Mouse (Mus musculus): ENCODE results near the gene Dhx30. TPM values are rescaled to one million over a fixed set of nuclear protein-coding genes. Genes with fewer than 3 reads are reported as not detected.
"Not testable (repeated sequence)": the region's sequence is repeated elsewhere in the genome, so short reads cannot be mapped to it uniquely, and the experiment has no call there.

The Dhx30 gene
- 161 and 164 TPM in 2 replicates for polyA plus RNA-seq (2014; fragmentation: Nextera tagmentation; extraction: Ambion mirVana)

DNA sequence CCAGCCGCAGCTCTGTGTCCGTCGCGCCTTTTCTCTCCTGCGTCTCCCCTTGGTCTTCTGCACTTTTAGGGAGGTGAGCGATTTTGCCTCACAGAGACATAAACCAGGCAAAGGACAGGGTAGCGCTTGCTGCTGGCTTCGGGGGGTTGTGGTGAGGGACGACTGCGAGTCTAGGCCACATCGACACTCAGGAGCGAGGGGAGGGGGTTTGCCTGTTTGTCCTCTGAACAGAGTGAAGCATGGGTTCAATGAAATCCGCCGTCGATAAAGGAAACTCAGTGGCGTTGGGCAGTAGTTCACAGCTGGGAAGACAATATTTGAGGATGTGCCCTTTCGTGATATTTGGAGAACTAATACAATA is at the start of gene Dhx30:
Dhx30 (minus strand) TSS at position 52 of the 361 bp plus-strand sequence.
- ATAC-seq (ENCODE audit: low FRiP score) (peak; percentile 27), DNase-seq (ENCODE audit: low spot score, missing footprints) (no peak)
- peak within 1 kb of the TSS; percentile 96 for H3K9ac ChIP-seq (ENCODE audit: low read length)
- H3K4me3 ChIP-seq (ENCODE audit: low read depth, low read length), result peak within 1 kb of the TSS; percentile 74
- H3K36me3 ChIP-seq (ENCODE audit: control insufficient read depth, insufficient read depth, low read length), result peaks cover 4% of the 10 kb centered on the region; the same call in 1 of the 2 replicates
- peak within 1 kb of the TSS; percentile 96 for H3K27ac ChIP-seq (ENCODE audit: low read depth, low read length)
- peak within 1 kb of the TSS; percentile 84 for H3K4me2 ChIP-seq
- peaks cover 10% of the 10 kb centered on the region for H3K4me1 ChIP-seq (ENCODE audit: control insufficient read depth, insufficient read depth, low read length)
- 1% methylated on average over 17 of the region's 17 CpGs for WGBS
- H3K9me3 ChIP-seq (ENCODE audit: control insufficient read depth, low read length), result no peaks in the 10 kb centered on the region
- H3K27me3 ChIP-seq (ENCODE audit: control insufficient read depth, insufficient read depth, low read length), result no peaks in the 10 kb centered on the region

DNA sequence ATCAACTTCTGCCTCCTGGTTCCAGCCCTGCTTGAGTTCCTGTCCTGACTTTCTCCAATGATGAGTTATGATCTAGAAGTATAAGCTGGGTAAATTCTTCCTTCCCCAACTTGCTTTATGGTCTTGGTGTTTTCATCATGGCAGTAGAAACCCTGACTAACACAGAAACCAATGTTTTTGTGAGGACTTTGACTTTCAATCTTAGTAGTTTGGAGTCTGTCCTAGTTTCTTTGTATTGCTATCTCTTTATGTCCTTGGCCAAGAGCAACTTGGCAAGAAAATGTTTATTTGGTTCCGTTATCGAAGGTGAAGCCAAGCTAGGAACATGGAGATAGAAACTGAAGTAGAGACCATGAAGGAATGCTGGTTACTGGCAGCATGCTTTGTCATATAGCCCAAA is 45.4 kb upstream of the Dhx30 start:
- no peak for ATAC-seq (ENCODE audit: low FRiP score)
- H3K4me2 ChIP-seq, result no peak overlapping the region
- no peak overlapping the region for H3K27ac ChIP-seq (ENCODE audit: low read depth, low read length)
- no peaks in the 10 kb centered on the region for H3K27me3 ChIP-seq (ENCODE audit: control insufficient read depth, insufficient read depth, low read length)
- H3K36me3 ChIP-seq (ENCODE audit: control insufficient read depth, insufficient read depth, low read length), result peaks cover 17% of the 10 kb centered on the region
- H3K4me1 ChIP-seq (ENCODE audit: control insufficient read depth, insufficient read depth, low read length), result no peaks in the 10 kb centered on the region
- no peaks in the 10 kb centered on the region for H3K9me3 ChIP-seq (ENCODE audit: control insufficient read depth, low read length)
- 100% methylated on average over 2 of the region's 2 CpGs for WGBS
- DNase-seq (ENCODE audit: low spot score, missing footprints), result no peak
- no peak overlapping the region for H3K9ac ChIP-seq (ENCODE audit: low read length)
- H3K4me3 ChIP-seq (ENCODE audit: low read depth, low read length), result no peak overlapping the region

DNA sequence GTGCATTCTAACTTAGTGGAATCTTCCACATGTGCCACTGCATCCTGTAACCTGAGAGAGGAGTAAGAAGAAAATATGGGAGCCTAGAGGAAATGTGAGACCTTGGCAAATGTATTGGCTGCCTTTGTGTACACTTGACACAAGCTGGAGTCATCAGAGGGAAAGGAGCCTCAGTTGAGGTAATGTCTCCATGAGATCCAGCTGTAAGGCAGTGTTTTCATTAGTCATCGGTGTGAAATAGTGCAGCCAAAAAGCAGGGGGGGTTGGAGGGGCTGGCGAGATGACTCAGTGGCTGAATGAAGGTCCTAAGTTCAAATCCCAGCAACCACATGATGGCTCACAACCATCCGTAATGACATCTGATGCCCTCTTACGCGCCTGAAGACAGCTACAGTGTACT is 44.8 kb upstream of the Dhx30 start:
- Histone ChIP-seq H3K9ac (ENCODE audit: low read length) (no peak overlapping the region), H3K27ac (ENCODE audit: low read depth, low read length) (no peak overlapping the region), H3K4me3 (ENCODE audit: low read depth, low read length) (no peak overlapping the region), H3K9me3 (ENCODE audit: control insufficient read depth, low read length) (no peaks in the 10 kb centered on the region), H3K36me3 (ENCODE audit: control insufficient read depth, insufficient read depth, low read length) (peaks cover 18% of the 10 kb centered on the region), H3K4me2 (no peak overlapping the region), H3K4me1 (ENCODE audit: control insufficient read depth, insufficient read depth, low read length) (no peaks in the 10 kb centered on the region), H3K27me3 (ENCODE audit: control insufficient read depth, insufficient read depth, low read length) (no peaks in the 10 kb centered on the region)
- ATAC-seq (ENCODE audit: low FRiP score) (no peak), DNase-seq (ENCODE audit: low spot score, missing footprints) (no peak)
- WGBS, result 97% methylated on average over 5 of the region's 5 CpGs

- ATAC-seq (ENCODE audit: low FRiP score); H3K9ac ChIP-seq (ENCODE audit: low read length); H3K4me1 ChIP-seq (ENCODE audit: control insufficient read depth, insufficient read depth, low read length); DNase-seq (ENCODE audit: low spot score, missing footprints); H3K27me3 ChIP-seq (ENCODE audit: control insufficient read depth, insufficient read depth, low read length); H3K27ac ChIP-seq (ENCODE audit: low read depth, low read length); H3K9me3 ChIP-seq (ENCODE audit: control insufficient read depth, low read length); H3K4me3 ChIP-seq (ENCODE audit: low read depth, low read length); H3K4me2 ChIP-seq: not testable (repeated sequence)
- H3K36me3 ChIP-seq (ENCODE audit: control insufficient read depth, insufficient read depth, low read length), result peaks cover 19% of the 10 kb centered on the region
- WGBS, result 97% methylated on average over 2 of the region's 2 CpGs
These were observed 42.9 kb upstream of the Dhx30 start for GRCm38 (mm10) chr9:110160486-110160885.

GRCm38 (mm10) chr9:110159036-110159435 is 41.4 kb upstream of the Dhx30 start:
- no peaks in the 10 kb centered on the region for H3K9me3 ChIP-seq (ENCODE audit: control insufficient read depth, low read length)
- peaks cover 17% of the 10 kb centered on the region for H3K36me3 ChIP-seq (ENCODE audit: control insufficient read depth, insufficient read depth, low read length)
- no peaks in the 10 kb centered on the region for H3K27me3 ChIP-seq (ENCODE audit: control insufficient read depth, insufficient read depth, low read length)
- WGBS, result 94% methylated on average over 1 of the region's 1 CpGs
- no peaks in the 10 kb centered on the region for H3K4me1 ChIP-seq (ENCODE audit: control insufficient read depth, insufficient read depth, low read length)
- no peak overlapping the region for H3K4me3 ChIP-seq (ENCODE audit: low read depth, low read length)
- H3K4me2 ChIP-seq, result no peak overlapping the region
- DNase-seq (ENCODE audit: low spot score, missing footprints), result no peak
- ATAC-seq (ENCODE audit: low FRiP score), result no peak
- no peak overlapping the region for H3K27ac ChIP-seq (ENCODE audit: low read depth, low read length)
- H3K9ac ChIP-seq (ENCODE audit: low read length), result no peak overlapping the region

DNA sequence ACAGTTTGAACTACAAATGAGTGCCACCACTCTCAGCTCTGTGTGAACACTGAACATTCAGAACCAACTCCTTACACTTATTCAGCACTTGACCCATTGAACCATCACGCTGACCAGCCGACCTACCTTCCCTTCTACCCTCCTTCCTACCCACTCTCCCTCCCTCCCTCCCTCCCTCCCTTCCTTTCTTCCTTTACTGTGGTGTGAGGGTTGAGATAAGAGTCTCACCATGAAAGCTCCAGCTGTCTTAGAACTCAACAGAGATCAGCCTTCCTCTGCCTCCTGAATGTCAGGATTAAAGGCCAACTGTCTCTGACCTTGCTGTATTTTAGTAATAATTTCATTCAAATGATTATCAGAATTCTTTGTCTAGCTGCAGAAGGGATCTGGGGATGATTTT is 31.0 kb upstream of the Dhx30 start:
- H3K9me3 ChIP-seq (ENCODE audit: control insufficient read depth, low read length), result no peaks in the 10 kb centered on the region
- DNase-seq (ENCODE audit: low spot score, missing footprints) (no peak), ATAC-seq (ENCODE audit: low FRiP score) (no peak)
- WGBS, result 88% methylated on average over 2 of the region's 2 CpGs
- no peak overlapping the region for H3K4me3 ChIP-seq (ENCODE audit: low read depth, low read length)
- H3K36me3 ChIP-seq (ENCODE audit: control insufficient read depth, insufficient read depth, low read length), result peaks cover 16% of the 10 kb centered on the region; the same call in 1 of the 2 replicates
- H3K27ac ChIP-seq (ENCODE audit: low read depth, low read length), result no peak overlapping the region
- no peak overlapping the region for H3K4me2 ChIP-seq
- no peaks in the 10 kb centered on the region for H3K27me3 ChIP-seq (ENCODE audit: control insufficient read depth, insufficient read depth, low read length)
- H3K9ac ChIP-seq (ENCODE audit: low read length), result no peak overlapping the region
- no peaks in the 10 kb centered on the region for H3K4me1 ChIP-seq (ENCODE audit: control insufficient read depth, insufficient read depth, low read length)

DNA sequence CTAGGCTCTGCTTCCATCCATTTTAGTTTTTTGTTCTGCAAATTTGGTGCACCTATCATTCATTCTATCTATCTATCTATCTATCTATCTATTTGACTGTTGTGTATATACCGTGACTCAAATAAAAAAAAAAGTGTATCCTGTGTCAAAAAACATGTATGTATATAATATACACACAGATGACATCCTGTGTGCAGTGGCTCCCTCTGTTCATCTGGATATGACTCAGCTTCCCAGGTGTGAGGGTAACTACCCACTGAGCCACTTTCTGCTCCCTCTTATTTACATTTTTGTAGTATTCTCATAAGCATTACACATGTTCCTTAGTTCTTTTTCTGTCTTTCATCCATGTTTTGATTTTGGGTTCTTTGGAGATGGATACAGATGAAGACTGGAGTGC is 24.5 kb upstream of the Dhx30 start:
- DNase-seq (ENCODE audit: low spot score, missing footprints) (no peak), ATAC-seq (ENCODE audit: low FRiP score) (no peak)
- 96% methylated on average over 1 of the region's 1 CpGs for WGBS
- Histone ChIP-seq H3K4me2 (no peak overlapping the region), H3K4me1 (ENCODE audit: control insufficient read depth, insufficient read depth, low read length) (no peaks in the 10 kb centered on the region), H3K27ac (ENCODE audit: low read depth, low read length) (no peak overlapping the region), H3K27me3 (ENCODE audit: control insufficient read depth, insufficient read depth, low read length) (no peaks in the 10 kb centered on the region), H3K9ac (ENCODE audit: low read length) (no peak overlapping the region), H3K36me3 (ENCODE audit: control insufficient read depth, insufficient read depth, low read length) (peaks cover 3% of the 10 kb centered on the region), H3K9me3 (ENCODE audit: control insufficient read depth, low read length) (no peaks in the 10 kb centered on the region), H3K4me3 (ENCODE audit: low read depth, low read length) (no peak overlapping the region)

- Histone ChIP-seq H3K9ac (ENCODE audit: low read length) (no peak overlapping the region), H3K27ac (ENCODE audit: low read depth, low read length) (no peak overlapping the region), H3K4me3 (ENCODE audit: low read depth, low read length) (no peak overlapping the region), H3K36me3 (ENCODE audit: control insufficient read depth, insufficient read depth, low read length) (peaks cover 3% of the 10 kb centered on the region), H3K9me3 (ENCODE audit: control insufficient read depth, low read length) (no peaks in the 10 kb centered on the region), H3K4me1 (ENCODE audit: control insufficient read depth, insufficient read depth, low read length) (peaks cover 3% of the 10 kb centered on the region), H3K27me3 (ENCODE audit: control insufficient read depth, insufficient read depth, low read length) (no peaks in the 10 kb centered on the region), H3K4me2 (no peak overlapping the region)
- DNase-seq (ENCODE audit: low spot score, missing footprints) (no peak), ATAC-seq (ENCODE audit: low FRiP score) (no peak)
- WGBS, result 89% methylated on average over 4 of the region's 4 CpGs
These were observed 21.5 kb upstream of the Dhx30 start for GRCm38 (mm10) chr9:110139119-110139518.

DNA sequence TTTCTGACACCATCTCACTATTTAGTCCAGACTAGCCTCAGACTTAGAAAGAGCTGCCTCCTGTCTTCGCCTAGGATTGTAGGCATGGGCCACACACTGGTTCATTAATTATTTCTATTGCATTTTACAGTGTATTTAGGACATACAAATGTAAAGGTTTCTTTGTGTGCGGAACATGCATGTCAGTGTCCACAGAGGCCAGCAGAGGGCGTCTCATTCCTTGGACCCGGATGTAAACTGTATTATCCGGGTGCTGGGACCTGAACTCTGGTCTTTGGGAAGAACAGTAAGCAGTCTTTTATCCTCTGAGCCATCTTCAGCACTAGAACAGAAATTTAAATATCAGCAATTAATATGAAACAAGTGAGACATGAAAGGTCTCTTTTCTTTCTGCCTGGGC is 16.5 kb upstream of the Dhx30 start:
- Histone ChIP-seq H3K4me1 (ENCODE audit: control insufficient read depth, insufficient read depth, low read length) (peaks cover 6% of the 10 kb centered on the region), H3K27ac (ENCODE audit: low read depth, low read length) (no peak overlapping the region), H3K9ac (ENCODE audit: low read length) (no peak overlapping the region), H3K36me3 (ENCODE audit: control insufficient read depth, insufficient read depth, low read length) (no peaks in the 10 kb centered on the region; the same call in 1 of the 2 replicates), H3K4me2 (no peak overlapping the region), H3K4me3 (ENCODE audit: low read depth, low read length) (no peak overlapping the region), H3K27me3 (ENCODE audit: control insufficient read depth, insufficient read depth, low read length) (no peaks in the 10 kb centered on the region), H3K9me3 (ENCODE audit: control insufficient read depth, low read length) (no peaks in the 10 kb centered on the region)
- DNase-seq (ENCODE audit: low spot score, missing footprints) (no peak), ATAC-seq (ENCODE audit: low FRiP score) (no peak)
- 81% methylated on average over 5 of the region's 5 CpGs for WGBS

DNA sequence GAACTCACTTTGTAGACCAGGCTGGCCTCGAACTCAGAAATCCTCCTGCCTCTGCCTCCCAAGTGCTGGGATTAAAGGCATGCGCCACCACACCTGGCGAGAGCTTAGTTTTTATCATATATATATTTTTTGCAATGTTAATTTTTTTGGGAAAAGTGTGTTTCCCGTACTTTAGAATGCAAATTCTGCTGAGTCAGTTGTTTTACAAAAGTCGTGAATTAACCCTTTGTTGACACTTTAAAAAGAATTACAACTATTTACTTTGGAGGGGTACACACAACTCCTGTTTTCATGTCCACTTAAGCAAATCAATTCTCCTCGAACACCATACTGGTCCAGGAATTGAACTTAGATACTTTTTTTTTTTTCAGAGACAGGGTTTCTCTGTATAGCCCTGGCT is 15.3 kb upstream of the Dhx30 start:
- H3K27me3 ChIP-seq (ENCODE audit: control insufficient read depth, insufficient read depth, low read length), result no peaks in the 10 kb centered on the region
- peak overlapping the region; percentile 72 for H3K4me2 ChIP-seq
- DNase-seq (ENCODE audit: low spot score, missing footprints), result no peak
- H3K9me3 ChIP-seq (ENCODE audit: control insufficient read depth, low read length), result no peaks in the 10 kb centered on the region
- H3K4me3 ChIP-seq (ENCODE audit: low read depth, low read length), result peak overlapping the region; percentile 89
- WGBS, result 69% methylated on average over 6 of the region's 6 CpGs
- H3K4me1 ChIP-seq (ENCODE audit: control insufficient read depth, insufficient read depth, low read length), result peaks cover 6% of the 10 kb centered on the region
- H3K9ac ChIP-seq (ENCODE audit: low read length), result no peak overlapping the region
- no peaks in the 10 kb centered on the region for H3K36me3 ChIP-seq (ENCODE audit: control insufficient read depth, insufficient read depth, low read length)
- no peak for ATAC-seq (ENCODE audit: low FRiP score)
- no peak overlapping the region for H3K27ac ChIP-seq (ENCODE audit: low read depth, low read length)

Data from midbrain, embryonic 11.5 days (tissue).